Mouse (Mus musculus): ENCODE results near the gene Amd1.

- TF ChIP-seq CTCF (IDR thresholded peaks at IDR 0.05; ENCODE audit: control insufficient read depth, insufficient read depth, insufficient replicate concordance, low read depth, low read length) (no peak), POLR2A (IDR thresholded peaks at IDR 0.05; ENCODE audit: control insufficient read depth, low read depth, low read length) (peak; percentile 79; the same call in 1 of the 2 replicates)
These were observed at the start of gene Amd1 for GRCm38 (mm10) chr10:40302140-40302985.
